Mouse (Mus musculus) thymus, postnatal 10 days (tissue): ENCODE data around the gene Tex19.1.

Experiments used
- DNase-seq, 2 experiments: peaks; one replicate each; pipeline ENCODE4 v3.0.0; 2021; ENCODE audit warnings: low spot score in 2 of 2

Tex19.1 gene

GRCm38 (mm10) chr11:121143325-121144015 lies 2.5 kb upstream of the Tex19.1 start:
- DNase-seq, result no peak

DNA sequence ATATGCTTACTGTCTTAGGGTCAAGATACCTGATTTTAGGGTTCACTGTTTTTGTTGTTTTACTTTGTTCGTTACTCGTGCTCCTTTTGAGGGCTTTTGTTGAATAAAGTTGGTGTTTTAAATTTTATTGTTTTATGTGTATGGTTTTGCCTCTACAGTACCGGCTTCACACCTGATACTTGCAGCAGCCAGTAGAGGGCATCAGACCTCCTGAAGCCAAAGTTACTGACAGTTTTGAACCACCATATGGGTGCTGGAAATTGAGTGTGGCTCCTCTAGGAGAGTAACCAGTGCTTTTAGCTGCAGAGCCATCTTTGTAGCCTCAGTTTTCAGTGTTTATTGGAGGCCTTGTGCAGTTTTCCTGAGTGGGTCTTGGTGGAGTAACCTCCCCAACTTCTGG lies 2.2 kb downstream of the Tex19.1 start:
- no peak for DNase-seq

DNA sequence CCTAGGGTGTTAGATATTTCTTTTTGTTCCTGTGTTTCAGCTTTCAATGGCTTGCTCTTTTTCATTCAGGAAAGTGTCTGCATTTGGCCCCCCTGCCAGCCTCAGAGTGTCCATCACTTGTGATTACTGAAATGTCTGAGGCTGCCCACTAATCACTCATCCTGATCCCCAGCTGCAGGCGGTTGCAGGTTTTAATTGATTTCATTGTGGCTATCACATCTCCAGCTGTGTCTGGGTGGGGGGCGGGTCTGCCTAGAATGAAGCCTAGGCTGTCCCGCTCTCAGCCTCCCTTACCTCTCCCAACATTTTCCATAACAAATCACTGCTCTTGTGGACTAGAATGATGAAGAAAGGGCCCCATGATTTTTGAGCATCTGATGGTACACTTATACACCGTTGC lies 8.3 kb downstream of the Tex19.1 start:
- DNase-seq, result no peak

GRCm38 (mm10) chr11:121156411-121156891 lies 10.5 kb downstream of the Tex19.1 start:
- DNase-seq, result no peak

DNA sequence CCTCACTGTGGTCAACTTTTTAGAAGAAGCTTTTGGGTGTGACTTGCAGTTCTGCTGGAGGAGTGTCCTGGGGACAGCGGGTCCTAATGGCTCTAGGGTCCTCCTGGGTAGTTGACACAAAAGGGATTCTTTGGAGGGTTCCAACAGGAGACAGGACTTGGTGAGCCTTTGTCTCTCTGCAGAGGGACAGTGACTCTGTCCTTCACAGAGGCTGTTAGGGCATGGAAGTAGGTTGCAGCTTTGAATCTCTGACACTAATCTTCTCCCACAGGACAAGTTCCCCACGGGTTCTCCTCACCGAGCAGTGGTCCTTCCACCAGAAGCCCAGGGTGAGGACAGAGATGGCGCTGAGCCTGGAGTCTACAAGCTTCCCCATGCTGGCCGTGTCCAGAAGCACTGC lies 14.0 kb downstream of the Tex19.1 start, which contains the start of gene Uts2r:
Gene Uts2r (plus strand): TSS at position 301 of the 400 bp plus-strand sequence.
- DNase-seq, result no peak

DNA sequence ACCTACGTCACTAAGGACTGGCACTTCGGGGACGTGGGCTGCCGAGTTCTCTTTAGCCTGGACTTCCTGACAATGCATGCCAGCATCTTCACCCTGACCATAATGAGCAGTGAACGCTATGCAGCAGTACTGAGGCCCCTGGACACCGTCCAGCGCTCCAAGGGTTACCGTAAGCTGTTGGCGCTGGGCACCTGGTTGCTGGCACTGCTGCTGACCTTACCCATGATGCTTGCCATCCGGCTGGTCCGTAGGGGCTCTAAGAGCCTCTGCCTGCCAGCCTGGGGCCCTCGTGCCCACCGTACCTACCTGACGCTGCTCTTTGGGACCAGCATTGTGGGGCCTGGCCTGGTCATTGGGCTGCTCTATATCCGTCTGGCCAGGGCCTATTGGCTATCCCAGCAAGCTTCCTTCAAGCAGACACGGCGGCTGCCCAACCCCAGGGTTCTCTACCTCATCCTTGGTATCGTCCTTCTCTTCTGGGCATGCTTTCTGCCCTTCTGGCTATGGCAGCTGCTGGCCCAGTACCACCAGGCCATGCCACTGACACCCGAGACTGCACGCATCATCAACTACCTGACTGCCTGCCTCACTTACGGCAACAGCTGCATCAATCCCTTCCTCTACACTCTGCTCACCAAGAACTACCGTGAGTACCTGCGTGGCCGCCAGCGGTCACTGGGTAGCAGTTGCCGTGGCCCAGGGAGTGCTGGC lies 14.8 kb downstream of the Tex19.1 start:
- DNase-seq, result no peak

- no peak for DNase-seq
These were observed 17.8 kb downstream of the Tex19.1 start for GRCm38 (mm10) chr11:121163751-121164150.

DNA sequence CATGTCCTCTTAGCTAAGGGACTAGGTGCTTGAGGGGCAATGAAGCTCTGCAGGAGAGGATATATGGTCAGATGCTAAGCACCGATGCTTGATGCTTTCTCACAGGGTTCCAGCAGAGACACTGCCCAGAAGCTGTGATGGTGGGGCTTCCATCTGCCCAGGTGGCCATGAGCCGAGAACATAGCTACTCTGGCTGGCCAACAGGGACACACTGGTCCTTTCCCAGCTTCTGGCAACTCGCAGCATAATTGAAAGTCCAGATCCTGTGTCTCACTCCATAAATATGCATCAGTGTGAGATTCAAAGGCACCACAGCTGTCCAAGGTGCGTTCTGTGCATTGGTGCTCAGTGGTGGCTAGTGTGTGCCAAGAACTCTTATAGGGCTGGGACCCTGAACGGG lies 27.3 kb downstream of the Tex19.1 start:
- no peak for DNase-seq

- no peak for DNase-seq
These were observed 28.3 kb downstream of the Tex19.1 start for GRCm38 (mm10) chr11:121174234-121174633.

DNA sequence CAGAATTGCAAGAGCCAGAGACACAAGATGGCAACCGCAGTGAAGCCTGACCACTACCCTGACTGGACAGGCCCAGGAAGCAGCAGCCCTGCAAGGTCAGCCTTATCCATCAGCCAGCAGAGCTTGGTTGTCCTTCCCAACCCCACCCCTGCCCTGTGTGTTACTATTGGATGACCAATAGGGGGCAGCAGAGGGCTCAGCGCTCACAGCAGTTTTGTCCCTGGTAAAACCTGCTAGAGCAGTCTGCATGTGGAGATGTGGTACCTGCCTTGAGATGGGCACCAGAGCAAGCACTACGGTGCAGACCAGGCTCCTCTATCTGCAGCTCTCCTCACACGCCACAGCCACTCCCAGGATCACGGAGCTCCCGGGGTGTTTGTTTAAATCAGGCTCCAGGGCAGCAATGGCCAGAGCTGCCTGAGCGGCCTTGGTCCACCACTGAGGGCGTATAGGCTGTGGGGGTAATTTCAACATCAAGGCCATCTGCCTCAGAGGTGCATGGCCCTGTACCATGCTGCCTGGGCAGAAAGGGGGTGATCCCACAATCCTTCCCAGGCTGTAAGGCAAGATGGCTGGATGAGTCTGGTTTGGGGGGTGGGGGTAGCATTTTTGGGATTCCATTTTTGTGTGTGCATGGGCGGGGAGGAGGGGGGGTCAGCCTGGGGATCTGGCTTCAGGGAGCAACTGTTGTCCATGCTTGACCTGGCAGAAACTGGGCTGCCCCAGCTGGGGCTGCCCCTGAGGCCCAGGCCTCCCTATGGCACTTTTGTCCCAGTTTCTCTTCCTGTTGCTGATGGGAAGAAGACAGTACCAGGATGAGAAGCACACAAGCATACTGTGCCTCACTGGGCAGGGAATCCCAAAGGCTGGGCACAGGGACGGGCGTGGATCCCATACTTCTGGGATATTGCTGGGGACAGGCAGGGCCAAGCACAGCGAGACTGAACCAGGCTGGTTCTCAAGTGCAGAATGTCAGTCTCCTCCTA lies 30.6 kb downstream of the Tex19.1 start:
- peak in 1 of 2 experiments; percentile 70 for DNase-seq

DNA sequence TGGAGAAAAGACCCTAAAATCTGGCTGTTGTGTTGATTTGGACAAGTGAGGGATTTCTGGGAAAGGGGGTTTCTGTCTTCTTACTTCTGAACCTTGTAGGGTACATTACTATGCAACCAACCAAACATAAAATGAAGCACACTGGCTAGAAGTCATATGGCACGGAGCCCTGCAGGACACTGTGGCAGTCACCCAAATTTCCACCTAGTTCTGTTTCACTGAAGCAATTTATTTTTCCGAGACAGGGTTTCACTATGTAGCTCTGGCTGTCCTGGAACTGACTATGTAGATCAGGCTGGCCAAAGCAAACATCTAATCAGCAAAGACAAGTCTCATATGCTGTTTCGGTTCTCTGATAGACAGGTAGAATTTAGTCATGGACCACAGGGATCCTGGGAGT lies 43.7 kb downstream of the Tex19.1 start:
- DNase-seq, result no peak

- no peak for DNase-seq
These were observed 46.8 kb downstream of the Tex19.1 start for GRCm38 (mm10) chr11:121192742-121193141.

DNA sequence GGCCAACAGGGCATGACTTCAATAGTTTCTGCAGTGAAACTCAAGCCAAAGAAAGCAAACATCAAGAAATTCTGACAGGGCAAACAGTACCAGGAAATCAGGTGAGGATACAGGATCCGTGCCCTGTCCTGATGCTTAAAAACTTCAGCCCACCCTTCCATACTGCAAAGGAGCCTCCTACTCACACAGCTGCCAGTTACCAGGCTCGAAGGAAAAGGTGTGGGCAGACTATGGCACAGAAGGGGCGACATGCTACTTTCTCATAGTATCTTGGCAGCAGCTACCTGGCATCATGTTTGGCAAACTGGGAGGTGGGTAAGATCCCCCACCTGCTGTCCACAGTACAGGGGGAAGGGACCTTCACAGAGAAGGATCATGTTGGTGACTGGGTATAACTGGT lies 47.5 kb downstream of the Tex19.1 start:
- no peak for DNase-seq
